Mouse (Mus musculus): ENCODE results near the gene Mbnl1. TPM values are rescaled to one million over a fixed set of nuclear protein-coding genes. Genes with fewer than 3 reads are reported as not detected.
A peak's percentile ranks its signal among the peaks of the same experiment; 100 is the strongest.
"Not testable (repeated sequence)": the region's sequence is repeated elsewhere in the genome, so short reads cannot be mapped to it uniquely, and the experiment has no call there.

The Mbnl1 gene
- total and polyA plus RNA-seq, 2 experiments from 2014 or later, result 56.2 to 90.8 TPM

DNA sequence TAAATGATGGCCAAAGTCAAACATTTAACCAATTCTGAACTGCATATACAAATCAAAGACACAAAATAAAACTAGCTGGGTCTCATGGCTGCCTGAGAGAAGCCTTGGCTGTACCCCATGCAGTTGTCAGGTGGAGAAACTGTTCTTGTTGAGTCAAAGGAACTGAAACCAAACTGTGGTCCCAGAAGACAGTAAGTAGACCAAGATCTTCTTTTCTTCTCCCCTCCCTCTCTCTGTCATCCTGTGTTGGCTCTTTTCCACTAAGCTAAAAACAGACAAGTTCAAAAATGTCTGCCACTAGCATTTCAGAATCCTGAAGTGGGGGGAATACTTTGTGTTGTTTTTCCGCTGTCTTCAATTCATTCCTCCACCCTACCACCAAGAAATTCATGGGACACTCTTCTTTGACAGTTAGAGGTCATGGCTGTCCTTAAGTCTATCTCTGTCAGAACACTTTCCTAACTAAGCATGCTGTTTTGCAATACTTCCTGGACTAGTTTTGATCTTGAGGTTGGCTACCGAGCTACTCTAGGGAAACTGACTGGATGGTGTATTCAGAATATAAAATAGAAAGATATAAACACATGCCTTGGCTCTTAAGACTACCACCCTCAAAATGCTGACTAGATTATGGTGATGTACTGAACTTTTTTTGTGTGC lies 9.2 kb downstream of the Mbnl1 start:
- H3K9me3 ChIP-seq (ENCODE audit: low read length), result no peaks in the 10 kb centered on the region
- WGBS, result 86% methylated on average over 2 of the region's 2 CpGs
- no peaks in the 10 kb centered on the region for H3K27me3 ChIP-seq (ENCODE audit: insufficient read depth, low read length)
- no peak overlapping the region for H3K27ac ChIP-seq
- no peaks in the 10 kb centered on the region for H3K36me3 ChIP-seq (ENCODE audit: insufficient read depth, low read length)
- TF ChIP-seq CTCF (IDR thresholded peaks at IDR 0.05; ENCODE audit: low read depth), result no peak
- H3K4me3 ChIP-seq (ENCODE audit: low read length), result no peak overlapping the region
- ATAC-seq (no peak), DNase-seq (ENCODE audit: low spot score) (no peak)
- no peak overlapping the region for H3K9ac ChIP-seq (replicated peaks; ENCODE audit: low read length)
- H3K4me2 ChIP-seq (ENCODE audit: low read depth, low read length), result no peak overlapping the region
- H3K4me1 ChIP-seq (ENCODE audit: insufficient read depth, low read length), result no peaks in the 10 kb centered on the region

DNA sequence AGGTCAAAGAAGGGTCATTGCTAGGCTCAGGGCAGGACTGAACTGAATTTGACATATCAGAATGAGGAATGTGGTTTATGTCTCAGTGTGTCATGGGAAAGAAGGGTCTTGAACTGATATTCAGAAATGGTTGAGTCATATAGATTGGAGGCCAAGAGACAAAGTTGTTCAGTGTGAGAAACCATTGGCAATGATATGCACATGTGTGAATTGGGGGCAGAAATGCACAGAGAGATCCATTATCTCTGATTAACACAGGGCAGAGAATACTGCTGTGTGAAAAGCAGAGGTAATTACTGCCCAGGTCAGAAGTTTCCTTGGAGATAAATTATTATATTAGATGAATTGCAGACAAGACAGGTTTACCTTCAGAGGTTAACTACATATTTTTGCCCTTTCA lies 10.7 kb downstream of the Mbnl1 start:
- H3K4me2 ChIP-seq (ENCODE audit: low read depth, low read length), result no peak overlapping the region
- no peak overlapping the region for H3K4me3 ChIP-seq (ENCODE audit: low read length)
- no peak overlapping the region for H3K9ac ChIP-seq (replicated peaks; ENCODE audit: low read length)
- no peaks in the 10 kb centered on the region for H3K36me3 ChIP-seq (ENCODE audit: insufficient read depth, low read length)
- H3K4me1 ChIP-seq (ENCODE audit: insufficient read depth, low read length), result no peaks in the 10 kb centered on the region
- ATAC-seq, result no peak
- H3K9me3 ChIP-seq (ENCODE audit: low read length), result no peaks in the 10 kb centered on the region
- H3K27me3 ChIP-seq (ENCODE audit: insufficient read depth, low read length), result no peaks in the 10 kb centered on the region
- no peak for DNase-seq (ENCODE audit: low spot score)
- H3K27ac ChIP-seq, result no peak overlapping the region
- TF ChIP-seq CTCF (IDR thresholded peaks at IDR 0.05; ENCODE audit: low read depth), result no peak

DNA sequence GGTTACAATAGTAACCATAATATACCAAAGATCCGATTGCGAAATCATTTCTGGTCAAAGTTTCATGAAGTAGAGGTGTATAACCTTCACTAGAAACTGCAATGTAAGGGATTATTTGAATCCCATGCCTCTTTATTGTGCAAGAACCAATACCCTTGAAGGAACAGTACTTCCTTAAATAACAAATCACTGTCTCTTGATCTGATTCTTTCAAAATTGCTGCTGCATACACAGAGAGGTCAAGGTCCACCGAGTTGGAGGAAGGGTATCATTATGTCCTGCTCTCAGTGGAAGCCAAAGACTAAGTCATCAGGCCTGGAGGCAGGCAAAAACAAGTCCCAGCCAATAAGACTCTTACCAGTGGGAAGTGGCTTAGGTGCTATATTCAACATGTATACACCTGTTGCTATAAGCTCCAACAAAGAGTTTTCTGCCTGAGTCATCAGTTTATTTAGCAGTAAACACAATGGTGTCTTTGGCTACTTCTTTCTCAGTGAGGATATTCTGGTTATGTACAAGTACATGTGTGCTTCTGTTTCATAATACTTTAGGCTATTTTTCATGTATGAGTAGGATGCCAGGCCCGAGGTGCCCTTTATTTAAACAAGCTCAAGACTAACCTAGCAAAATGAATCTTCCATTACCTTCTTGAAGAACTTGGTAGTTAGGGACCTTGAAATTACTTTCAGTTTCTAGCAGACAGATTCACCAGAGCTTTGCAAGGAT lies 13.5 kb downstream of the Mbnl1 start:
- no peak for TF ChIP-seq CTCF (IDR thresholded peaks at IDR 0.05; ENCODE audit: low read depth)
- no peak overlapping the region for H3K4me2 ChIP-seq (ENCODE audit: low read depth, low read length)

DNA sequence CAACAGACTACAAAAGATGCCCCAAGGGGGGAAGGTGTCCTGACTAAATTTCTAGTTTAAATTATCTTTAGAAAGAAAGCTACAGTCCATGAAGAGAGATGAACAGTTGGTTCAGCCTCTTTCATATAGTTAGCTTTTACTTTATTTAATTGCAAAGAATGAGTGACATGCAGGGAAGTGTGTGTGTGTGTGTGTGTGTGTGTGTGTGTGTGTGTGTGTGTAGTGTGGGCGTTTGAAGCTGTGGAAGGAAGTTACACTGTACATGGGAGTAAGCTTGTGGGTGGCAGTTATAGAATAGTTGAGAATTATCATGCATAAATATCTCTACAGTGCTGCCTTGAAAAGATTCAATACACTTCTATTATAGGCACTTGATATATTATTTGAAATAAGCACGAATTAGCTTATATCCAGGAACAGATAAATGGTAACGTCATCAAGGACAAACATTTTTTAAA lies 14.1 kb downstream of the Mbnl1 start:
- Histone ChIP-seq H3K4me1 (ENCODE audit: insufficient read depth, low read length) (no peaks in the 10 kb centered on the region), H3K9me3 (ENCODE audit: low read length) (no peaks in the 10 kb centered on the region), H3K4me2 (ENCODE audit: low read depth, low read length) (no peak overlapping the region), H3K36me3 (ENCODE audit: insufficient read depth, low read length) (no peaks in the 10 kb centered on the region), H3K27ac (no peak overlapping the region), H3K9ac (replicated peaks; ENCODE audit: low read length) (no peak overlapping the region), H3K4me3 (ENCODE audit: low read length) (no peak overlapping the region), H3K27me3 (ENCODE audit: insufficient read depth, low read length) (no peaks in the 10 kb centered on the region)
- ATAC-seq (no peak), DNase-seq (ENCODE audit: low spot score) (no peak)
- no peak for TF ChIP-seq CTCF (IDR thresholded peaks at IDR 0.05; ENCODE audit: low read depth)
- WGBS, result 80% methylated on average over 3 of the region's 3 CpGs

More for the DNA sequence above, 13.5 kb downstream of the Mbnl1 start:
- H3K4me3 ChIP-seq (ENCODE audit: low read length), result no peak overlapping the region
- WGBS, result 91% methylated on average over 4 of the region's 4 CpGs
- no peak overlapping the region for H3K27ac ChIP-seq
- no peak overlapping the region for H3K9ac ChIP-seq (replicated peaks; ENCODE audit: low read length)
- no peak for DNase-seq (ENCODE audit: low spot score)
- no peak for ATAC-seq
- no peaks in the 10 kb centered on the region for H3K4me1 ChIP-seq (ENCODE audit: insufficient read depth, low read length)
- no peaks in the 10 kb centered on the region for H3K27me3 ChIP-seq (ENCODE audit: insufficient read depth, low read length)
- no peaks in the 10 kb centered on the region for H3K36me3 ChIP-seq (ENCODE audit: insufficient read depth, low read length)
- no peaks in the 10 kb centered on the region for H3K9me3 ChIP-seq (ENCODE audit: low read length)

DNA sequence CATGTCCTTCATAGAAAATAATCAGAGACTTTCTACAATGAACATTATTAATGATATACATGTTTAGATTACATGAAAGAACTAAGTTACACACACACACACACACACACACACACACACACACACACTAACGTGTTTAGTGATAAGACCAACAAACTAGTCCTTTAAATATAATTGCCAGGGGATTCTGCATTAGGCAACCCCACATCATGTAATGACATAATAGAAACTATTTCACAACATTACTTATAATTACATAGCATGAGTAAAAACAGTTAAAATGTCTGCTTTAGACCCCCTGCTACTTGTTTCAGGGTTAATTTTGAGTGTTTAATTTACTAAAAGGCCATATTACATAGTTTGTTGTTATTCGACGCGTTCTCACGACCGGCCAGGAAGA lies 16.9 kb downstream of the Mbnl1 start:
- WGBS, result 96% methylated on average over 6 of the region's 6 CpGs
- DNase-seq (ENCODE audit: low spot score) (no peak), ATAC-seq (no peak)
- Histone ChIP-seq H3K4me2 (ENCODE audit: low read depth, low read length) (no peak overlapping the region), H3K27ac (no peak overlapping the region), H3K4me1 (ENCODE audit: insufficient read depth, low read length) (no peaks in the 10 kb centered on the region), H3K4me3 (ENCODE audit: low read length) (no peak overlapping the region), H3K36me3 (ENCODE audit: insufficient read depth, low read length) (no peaks in the 10 kb centered on the region), H3K9me3 (ENCODE audit: low read length) (no peaks in the 10 kb centered on the region), H3K27me3 (ENCODE audit: insufficient read depth, low read length) (no peaks in the 10 kb centered on the region), H3K9ac (replicated peaks; ENCODE audit: low read length) (no peak overlapping the region)
- TF ChIP-seq CTCF (IDR thresholded peaks at IDR 0.05; ENCODE audit: low read depth), result no peak

DNA sequence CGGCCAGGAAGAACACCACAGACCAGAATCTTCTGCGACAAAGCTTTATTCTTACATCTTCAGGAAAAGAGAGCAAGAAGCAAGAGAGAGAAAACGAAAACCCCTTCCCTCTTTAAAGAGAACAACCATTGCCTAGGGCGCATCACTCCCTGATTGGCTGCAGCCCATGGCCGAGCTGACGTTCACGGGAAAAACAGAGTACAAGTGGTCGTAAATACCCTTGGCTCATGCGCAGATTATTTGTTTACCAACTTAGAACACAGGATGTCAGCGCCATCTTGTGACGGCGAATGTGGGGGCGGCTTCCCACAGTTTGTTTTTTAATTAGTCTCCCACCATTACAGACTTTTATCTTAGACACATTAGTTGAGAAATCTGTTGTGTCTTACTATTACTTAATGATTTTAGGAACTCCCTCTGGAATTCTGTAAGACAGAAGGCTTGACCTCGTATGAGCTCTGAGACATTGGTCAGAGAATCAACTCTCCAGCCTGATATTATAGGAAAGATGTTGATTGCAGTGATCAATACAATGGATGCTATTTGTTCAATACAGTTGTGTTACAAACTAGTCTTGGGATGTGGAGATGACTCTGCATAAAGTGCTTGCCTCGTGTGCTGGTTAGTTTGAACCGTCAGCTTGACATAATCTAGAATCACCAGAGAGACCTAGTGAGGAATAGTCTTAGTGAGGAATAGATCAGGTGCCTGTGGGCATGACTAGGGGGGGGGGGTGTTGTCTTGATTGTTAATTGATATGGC lies 22.3 kb downstream of the Mbnl1 start:
- not testable (repeated sequence) for H3K4me2 ChIP-seq (ENCODE audit: low read depth, low read length); H3K9me3 ChIP-seq (ENCODE audit: low read length); H3K36me3 ChIP-seq (ENCODE audit: insufficient read depth, low read length); H3K27ac ChIP-seq; H3K4me3 ChIP-seq (ENCODE audit: low read length); H3K4me1 ChIP-seq (ENCODE audit: insufficient read depth, low read length); DNase-seq (ENCODE audit: low spot score); H3K27me3 ChIP-seq (ENCODE audit: insufficient read depth, low read length); H3K9ac ChIP-seq (replicated peaks; ENCODE audit: low read length)
- peak; percentile 38; the same call in 1 of the 2 replicates for ATAC-seq
- 68% methylated on average over 7 of the region's 16 CpGs for WGBS

Data from hindbrain, postnatal 0 days (tissue).